Mouse (Mus musculus) MEL (cell line): ENCODE measurements around the gene Mtr. TPM values are rescaled to one million over a fixed set of nuclear protein-coding genes. Genes with fewer than 3 reads are reported as not detected.

Experiments
- DNase-seq: peaks from one replicate; pipeline ENCODE4 v3.0.0; 2011; ENCODE audit warnings: low read depth, low spot score
- H3K27ac ChIP-seq: 2 replicates; pipeline ENCODE4 v1.5.1; 2012; ENCODE audit warnings: low read depth, mild to moderate bottlenecking, control low read depth, low read length, moderate library complexity; ENCODE audit not compliant: control insufficient read depth
- H3K27me3 ChIP-seq, 2 experiments: fragments of 150-350 bp in 1 of 2; sonication (generic) in 1 of 2; 2 replicates each; pipeline ENCODE4 v1.6.1; 2012; ENCODE audit warnings: low read length in 2 of 2, mild to moderate bottlenecking in 2 of 2, improper control_type of control experiment in 1 of 2, moderate library complexity in 1 of 2; ENCODE audit not compliant: insufficient read depth in 2 of 2, control insufficient read depth in 1 of 2
- H3K36me3 ChIP-seq, 2 experiments: 2 replicates each; pipeline ENCODE4 v1.6.1; 2012 to 2014; ENCODE audit warnings: low read length in 2 of 2, improper control_type of control experiment in 1 of 2, inconsistent platforms in 1 of 2, mild to moderate bottlenecking in 1 of 2; ENCODE audit not compliant: insufficient read depth in 2 of 2, control insufficient read depth in 1 of 2
- H3K4me1 ChIP-seq, 2 experiments: fragments of 150-350 bp in 1 of 2; sonication (generic) in 1 of 2; 2 replicates each; pipeline ENCODE4 v1.6.1; 2012; ENCODE audit warnings: low read length in 2 of 2, improper control_type of control experiment in 1 of 2, mild to moderate bottlenecking in 1 of 2; ENCODE audit not compliant: insufficient read depth in 2 of 2, control insufficient read depth in 1 of 2
- H3K4me3 ChIP-seq, 2 experiments: fragments of 150-350 bp in 1 of 2; sonication (generic) in 1 of 2; 2 replicates each; pipeline ENCODE4 v1.5.1; 2012; ENCODE audit warnings: low read depth in 2 of 2, low read length in 2 of 2, mild to moderate bottlenecking in 2 of 2, moderate library complexity in 2 of 2, control low read depth in 1 of 2, improper control_type of control experiment in 1 of 2; ENCODE audit not compliant: control insufficient read depth in 1 of 2, insufficient read depth in 1 of 2
- H3K79me2 ChIP-seq: 2 replicates; pipeline ENCODE4 v1.6.1; 2012; ENCODE audit warnings: mild to moderate bottlenecking, low read length, moderate library complexity; ENCODE audit not compliant: control insufficient read depth, poor library complexity, insufficient read depth
- H3K9ac ChIP-seq: 2 replicates; pipeline ENCODE4 v1.6.1; 2012; ENCODE audit warnings: low read depth, mild to moderate bottlenecking, control low read depth, low read length, moderate library complexity; ENCODE audit not compliant: control insufficient read depth, poor library complexity, severe bottlenecking
- H3K9me3 ChIP-seq: fragments of 150-350 bp; sonication (generic); replicated peaks from 2 replicates; pipeline ENCODE4 v1.6.1; 2012; ENCODE audit warnings: mild to moderate bottlenecking, low read length, improper control_type of control experiment, moderate library complexity; ENCODE audit not compliant: insufficient read depth
- CHD1 ChIP-seq: IDR thresholded peaks from 2 replicates; pipeline ENCODE4 v1.6.1; 2012; ENCODE audit warnings: low read depth, mild to moderate bottlenecking, inconsistent platforms, low read length, improper control_type of control experiment
- CHD2 ChIP-seq: IDR thresholded peaks from 2 replicates; pipeline ENCODE4 v1.6.1; 2011; ENCODE audit warnings: low read length, improper control_type of control experiment
- CTCF ChIP-seq, 3 experiments: IDR thresholded peaks in 2 of 3; conservative IDR thresholded peaks in 1 of 3; 2 replicates each; pipeline ENCODE4 v1.5.1; 2011 to 2012; ENCODE audit warnings: low read length in 3 of 3, low read depth in 2 of 3, mild to moderate bottlenecking in 2 of 3, improper control_type of control experiment in 1 of 3, inconsistent platforms in 1 of 3, mixed read lengths in 1 of 3, moderate library complexity in 1 of 3; ENCODE audit not compliant: control insufficient read depth in 1 of 3, insufficient read depth in 1 of 3, poor library complexity in 1 of 3, severe bottlenecking in 1 of 3
- E2F4 ChIP-seq: IDR thresholded peaks from 2 replicates; pipeline ENCODE4 v1.6.1; 2011; ENCODE audit warnings: low read depth, low read length, improper control_type of control experiment, borderline replicate concordance
- ELF1 ChIP-seq: IDR thresholded peaks from 2 replicates; pipeline ENCODE4 v1.6.1; 2014; ENCODE audit warnings: low read depth, mild to moderate bottlenecking, inconsistent platforms, low read length, improper control_type of control experiment, moderate library complexity
- EP300 ChIP-seq, 2 experiments: IDR thresholded peaks; 2 replicates each; pipeline ENCODE4 v1.6.1; 2011; ENCODE audit warnings: improper control_type of control experiment in 2 of 2, low read length in 2 of 2, low read depth in 1 of 2, mild to moderate bottlenecking in 1 of 2
- ETS1 ChIP-seq: IDR thresholded peaks from 2 replicates; pipeline ENCODE4 v1.6.1; 2012; ENCODE audit warnings: low read depth, mild to moderate bottlenecking, inconsistent platforms, low read length, improper control_type of control experiment, moderate library complexity
- HCFC1 ChIP-seq: IDR thresholded peaks from 2 replicates; pipeline ENCODE4 v1.6.1; 2012; ENCODE audit warnings: low read depth, mild to moderate bottlenecking, inconsistent platforms, low read length, improper control_type of control experiment, moderate library complexity
- KAT2A ChIP-seq: conservative IDR thresholded peaks from 2 replicates; pipeline ENCODE4 v1.6.1; 2012; ENCODE audit warnings: low read depth, low read length, improper control_type of control experiment, inconsistent platforms
- MAFK ChIP-seq: IDR thresholded peaks from 2 replicates; pipeline ENCODE4 v1.6.1; 2011; ENCODE audit warnings: low read depth, mild to moderate bottlenecking, low read length, improper control_type of control experiment, borderline replicate concordance
- MAX ChIP-seq: IDR thresholded peaks from 2 replicates; pipeline ENCODE4 v1.6.1; 2011; ENCODE audit warnings: low read length, improper control_type of control experiment
- MAZ ChIP-seq: IDR thresholded peaks from 2 replicates; pipeline ENCODE4 v1.6.1; 2012; ENCODE audit warnings: low read depth, mild to moderate bottlenecking, inconsistent platforms, low read length, improper control_type of control experiment
- MEF2A ChIP-seq: IDR thresholded peaks from 2 replicates; pipeline ENCODE4 v1.6.1; 2014; ENCODE audit warnings: low read depth, mild to moderate bottlenecking, inconsistent platforms, low read length, improper control_type of control experiment; ENCODE audit not compliant: poor library complexity, insufficient replicate concordance, severe bottlenecking; ENCODE audit errors: extremely low read depth
- MXI1 ChIP-seq: IDR thresholded peaks from 2 replicates; pipeline ENCODE4 v1.6.1; 2011; ENCODE audit warnings: mild to moderate bottlenecking, low read depth, low read length, improper control_type of control experiment
- MYB ChIP-seq: IDR thresholded peaks from 2 replicates; pipeline ENCODE4 v1.6.1; 2011; ENCODE audit warnings: mild to moderate bottlenecking, low read depth, low read length, improper control_type of control experiment
- MYC ChIP-seq: IDR thresholded peaks from 2 replicates; pipeline ENCODE4 v1.6.1; 2011; ENCODE audit warnings: low read depth, mild to moderate bottlenecking, low read length, improper control_type of control experiment, moderate library complexity
- NELFE ChIP-seq: IDR thresholded peaks from 2 replicates; pipeline ENCODE4 v1.6.1; 2011; ENCODE audit warnings: low read depth, low read length, improper control_type of control experiment
- NRF1 ChIP-seq: IDR thresholded peaks from 2 replicates; pipeline ENCODE4 v1.6.1; 2014; ENCODE audit warnings: low read depth, mild to moderate bottlenecking, inconsistent platforms, low read length, improper control_type of control experiment, moderate library complexity; ENCODE audit not compliant: poor library complexity, insufficient read depth, severe bottlenecking
- POLR2A ChIP-seq, 2 experiments: IDR thresholded peaks; 2 replicates each; pipeline ENCODE4 v1.6.1; 2011 to 2012; ENCODE audit warnings: low read length in 2 of 2, mild to moderate bottlenecking in 2 of 2, control low read depth in 1 of 2, improper control_type of control experiment in 1 of 2, low read depth in 1 of 2, moderate library complexity in 1 of 2; ENCODE audit not compliant: control insufficient read depth in 1 of 2, insufficient read depth in 1 of 2, poor library complexity in 1 of 2
- POLR2AphosphoS2 ChIP-seq: IDR thresholded peaks from 2 replicates; pipeline ENCODE4 v1.6.1; 2011; ENCODE audit warnings: low read length, improper control_type of control experiment
- POLR2AphosphoS5 ChIP-seq: IDR thresholded peaks from 2 replicates; pipeline ENCODE4 v1.6.1; 2012; ENCODE audit warnings: low read depth, borderline replicate concordance, mild to moderate bottlenecking, inconsistent platforms, low read length, moderate library complexity, mixed read lengths
- RAD21 ChIP-seq: IDR thresholded peaks from 2 replicates; pipeline ENCODE4 v1.6.1; 2011; ENCODE audit warnings: mild to moderate bottlenecking, low read depth, low read length, improper control_type of control experiment
- SIN3A ChIP-seq: IDR thresholded peaks from 2 replicates; pipeline ENCODE4 v1.6.1; 2012; ENCODE audit warnings: low read length, improper control_type of control experiment, inconsistent platforms
- SMC3 ChIP-seq: IDR thresholded peaks from 2 replicates; pipeline ENCODE4 v1.6.1; 2011; ENCODE audit warnings: low read depth, low read length, improper control_type of control experiment
- TAL1 ChIP-seq: IDR thresholded peaks from 2 replicates; pipeline ENCODE4 v1.6.1; 2012; ENCODE audit warnings: mild to moderate bottlenecking, inconsistent platforms, low read length, moderate library complexity, mixed read lengths
- TBP ChIP-seq: IDR thresholded peaks from 2 replicates; pipeline ENCODE4 v1.8.0; 2011; ENCODE audit warnings: low read depth, low read length, improper control_type of control experiment
- TCF12 ChIP-seq: IDR thresholded peaks from 2 replicates; pipeline ENCODE4 v1.6.1; 2014; ENCODE audit warnings: low read depth, mild to moderate bottlenecking, inconsistent platforms, low read length, improper control_type of control experiment, moderate library complexity
- UBTF ChIP-seq: IDR thresholded peaks from 2 replicates; pipeline ENCODE4 v1.6.1; 2012; ENCODE audit warnings: low read depth, mild to moderate bottlenecking, inconsistent platforms, low read length, improper control_type of control experiment, moderate library complexity, borderline replicate concordance; ENCODE audit not compliant: insufficient read depth
- USF1 ChIP-seq: IDR thresholded peaks from 2 replicates; pipeline ENCODE4 v1.6.1; 2014; ENCODE audit warnings: low read depth, mild to moderate bottlenecking, inconsistent platforms, low read length, improper control_type of control experiment, moderate library complexity
- ZC3H11A ChIP-seq: IDR thresholded peaks from 2 replicates; pipeline ENCODE4 v1.6.1; 2012; ENCODE audit warnings: low read depth, mild to moderate bottlenecking, inconsistent platforms, low read length, improper control_type of control experiment
- ZKSCAN1 ChIP-seq: IDR thresholded peaks from 2 replicates; pipeline ENCODE4 v1.6.1; 2012; ENCODE audit warnings: low read depth, mild to moderate bottlenecking, inconsistent platforms, low read length, improper control_type of control experiment, moderate library complexity
- ZMIZ1 ChIP-seq: IDR thresholded peaks from 2 replicates; pipeline ENCODE4 v1.6.1; 2012; ENCODE audit warnings: low read depth, mild to moderate bottlenecking, inconsistent platforms, low read length, improper control_type of control experiment, moderate library complexity
- polyA plus RNA-seq, 2 experiments: library from polyadenylated mRNA; stranded (reverse) in 1 of 2; unstranded in 1 of 2; fragments of >175 nt in 1 of 2; fragments of >200 nt in 1 of 2; gene quantifications; 2 replicates each; pipeline versions ENCODE4 v1.2.1 to v1.2.4; 2012; ENCODE audit warnings: low replicate concordance in 2 of 2, low read depth in 1 of 2; ENCODE audit not compliant: insufficient read length in 2 of 2, insufficient read depth in 1 of 2, missing spikeins in 1 of 2
- total RNA-seq: library from RNA; depleted of rRNA; stranded (reverse); fragments of 300-350 nt; gene quantifications from 2 replicates; pipeline ENCODE4 v1.2.3, GENCODE M21; 2012; rRNA removed

Mtr gene
- total RNA-seq (25.5 and 25.6 TPM in 2 replicates), polyA plus RNA-seq (10 to 100 TPM; 32.2 to 53.0 TPM)

GRCm38 (mm10) chr13:12257391-12258380 lies at the start of gene Mtr:
Gene Mtr (minus strand): TSS chr13:12258113.
- TF ChIP-seq MAX = peak; percentile 42
- TF ChIP-seq ZKSCAN1 = no peak
- TF ChIP-seq ELF1 = peak; percentile 62; the same call in 1 of the 2 replicates
- no peak for TF ChIP-seq ZC3H11A
- peak; percentile 65 for TF ChIP-seq SIN3A
- no peak for TF ChIP-seq CTCF (IDR thresholded peaks at IDR 0.05 in 2 of 3, conservative IDR thresholded peaks at IDR 0.05 in 1 of 3; ENCODE audit: control insufficient read depth in 1 of 3, insufficient read depth in 1 of 3, low read depth in 2 of 3, low read length in 3 of 3, poor library complexity in 1 of 3, severe bottlenecking in 1 of 3)
- TF ChIP-seq TAL1 = no peak
- 0 out of 2 replicates have a peak, but pooled peaks have one; percentile 9 for TF ChIP-seq ETS1
- TF ChIP-seq MYB = no peak
- TF ChIP-seq TCF12 = peak; percentile 82
- peak; percentile 95 for TF ChIP-seq ZMIZ1
- no peak for TF ChIP-seq E2F4
- peak; percentile 99 for TF ChIP-seq HCFC1
- peak; percentile 16; the same call in 1 of the 2 replicates for TF ChIP-seq MYC
- no peak for TF ChIP-seq MEF2A
- TF ChIP-seq MAFK = no peak
- TF ChIP-seq RAD21 = no peak
- no peak for TF ChIP-seq SMC3
- 0 out of 2 replicates have a peak, but pooled peaks have one; percentile 22 for TF ChIP-seq CHD2
- peak; percentile 68 for TF ChIP-seq USF1
- TF ChIP-seq UBTF = peak; percentile 26; the same call in 1 of the 2 replicates
- TF ChIP-seq POLR2A (IDR thresholded peaks at IDR 0.05; ENCODE audit: control insufficient read depth in 1 of 2, insufficient read depth in 1 of 2, low read depth in 1 of 2, low read length in 2 of 2, poor library complexity in 1 of 2) = peak; percentile 96 to 97
- peak; percentile 97 for TF ChIP-seq NELFE
- 0 out of 2 replicates have a peak, but pooled peaks have one; percentile 70 for TF ChIP-seq CHD1
- peak; percentile 90 for TF ChIP-seq TBP
- TF ChIP-seq MAZ = no peak
- peak; percentile 82 for TF ChIP-seq MXI1
- TF ChIP-seq POLR2AphosphoS2 = peak; percentile 85
- TF ChIP-seq NRF1 = no peak
- TF ChIP-seq POLR2AphosphoS5 = no peak
- peak; percentile 90 for TF ChIP-seq KAT2A
- 0 out of 4 replicates have a peak, but pooled peaks of 1 of the 2 experiments have one; percentile 4 for TF ChIP-seq EP300 (IDR thresholded peaks at IDR 0.05; ENCODE audit: low read depth in 1 of 2, low read length in 2 of 2)
- Histone ChIP-seq H3K79me2 (peaks cover 42% of the 10 kb centered on the region), H3K4me3 (peak within 1 kb of the TSS; percentile 72 to 97), H3K9me3 (no peaks in the 10 kb centered on the region), H3K27me3 (no peaks in the 10 kb centered on the region), H3K4me1 (peaks cover 8 to 12% of the 10 kb centered on the region in 2 experiments), H3K27ac (peak within 1 kb of the TSS; percentile 89), H3K36me3 (peaks cover 10 to 29% of the 10 kb centered on the region in 2 experiments), H3K9ac (peak within 1 kb of the TSS; percentile 99)
- DNase-seq = peak; percentile 96
